Mouse (Mus musculus): ENCODE data around the gene Ppm1l.

The Ppm1l gene

DNA sequence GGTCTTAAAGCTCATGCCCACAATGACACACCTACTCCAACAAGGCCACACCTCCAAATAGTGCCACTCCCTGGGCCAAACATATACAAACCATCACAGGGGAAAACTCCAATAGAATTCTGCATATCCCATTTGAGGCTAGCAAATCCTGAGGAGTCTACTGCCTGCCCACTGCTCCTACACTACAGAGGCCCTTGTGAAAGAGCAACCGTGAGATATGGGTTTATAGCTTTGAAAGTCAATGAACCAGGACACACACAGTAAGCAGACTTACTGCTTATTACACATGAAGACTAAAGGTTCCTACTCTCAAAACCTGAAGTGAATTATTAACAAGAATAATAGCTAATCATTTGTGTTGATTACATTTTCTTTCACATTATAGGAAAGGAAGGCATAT lies 267.1 kb downstream of the Ppm1l start:
- in situ Hi-C loops (cut with MboI; ENCODE audit: low sequenced_read_pairs) = no loop called here

DNA sequence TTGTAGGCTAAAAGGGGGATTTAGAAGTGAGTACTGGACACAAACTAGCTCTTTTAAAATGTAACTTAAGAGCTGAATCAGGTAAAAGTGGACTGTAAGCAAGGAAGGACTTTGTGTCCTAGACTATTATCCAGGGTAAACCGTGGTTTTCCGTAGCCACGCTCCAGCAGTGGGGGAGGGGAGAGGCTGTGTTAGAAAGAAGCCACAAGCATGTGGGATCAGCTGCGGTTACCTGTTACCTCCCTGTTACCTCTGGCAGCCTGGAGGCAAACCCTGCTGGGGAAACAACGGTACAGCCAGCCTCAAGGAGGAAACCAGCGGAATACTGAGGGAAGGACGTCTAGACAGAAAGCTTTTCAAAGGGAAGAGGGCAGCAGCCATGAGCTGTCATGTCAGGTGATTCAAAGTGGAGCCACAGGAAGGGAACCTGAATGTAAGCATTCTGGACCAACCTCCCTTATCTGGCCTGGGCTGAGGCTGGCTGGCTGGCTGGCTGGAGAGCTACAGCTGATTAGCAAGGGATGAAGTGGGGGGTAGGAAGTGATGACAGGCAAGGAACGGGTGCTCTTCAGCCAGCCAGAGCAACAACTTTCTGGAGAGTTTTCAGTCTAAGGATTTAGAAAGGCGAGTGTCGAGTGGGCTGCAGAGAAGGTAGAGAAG lies 271.6 kb downstream of the Ppm1l start:
- in situ Hi-C loops (cut with MboI; ENCODE audit: low sequenced_read_pairs) = no loop called here

DNA sequence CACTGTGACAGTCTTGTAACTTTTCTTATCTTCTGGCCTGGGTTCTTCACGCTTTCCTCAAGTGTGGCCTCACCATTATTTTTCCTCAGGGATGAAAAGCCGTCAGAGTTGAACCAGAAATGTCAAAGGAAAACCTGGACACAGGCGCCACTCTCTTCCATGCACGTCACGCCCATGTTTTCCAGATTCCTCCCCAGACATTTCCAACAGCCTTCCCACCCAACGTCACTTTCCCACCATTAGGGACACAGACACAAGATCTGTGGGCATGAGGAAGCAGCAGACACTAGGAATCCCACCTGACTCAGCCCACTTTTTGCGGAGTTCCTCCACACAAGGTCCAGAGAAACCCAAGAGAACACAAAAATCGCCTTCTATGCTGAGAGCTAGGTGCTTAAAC lies 276.8 kb downstream of the Ppm1l start:
- in situ Hi-C loops (cut with MboI; ENCODE audit: low sequenced_read_pairs) = no loop called here

DNA sequence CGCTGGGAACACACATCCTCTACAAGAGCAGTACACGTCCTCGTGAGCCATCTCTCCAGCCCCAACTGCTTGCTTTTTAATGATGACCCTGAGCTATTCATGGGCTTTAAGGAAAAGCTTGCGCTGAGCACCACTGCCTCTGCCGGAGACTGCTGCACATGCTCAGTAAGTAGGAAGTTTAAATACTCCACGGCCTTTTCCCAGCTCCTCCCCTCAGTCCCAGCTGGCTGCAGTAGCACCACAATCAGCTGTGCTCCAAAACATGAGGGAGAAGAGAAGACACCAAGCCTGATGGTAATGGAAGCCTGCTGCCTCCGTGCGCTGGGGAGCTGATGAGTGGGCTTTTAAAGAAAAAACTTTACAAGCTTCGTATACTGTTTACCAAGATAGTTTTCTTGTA lies 277.4 kb downstream of the Ppm1l start:
- in situ Hi-C loops (cut with MboI; ENCODE audit: low sequenced_read_pairs) = no loop called here

DNA sequence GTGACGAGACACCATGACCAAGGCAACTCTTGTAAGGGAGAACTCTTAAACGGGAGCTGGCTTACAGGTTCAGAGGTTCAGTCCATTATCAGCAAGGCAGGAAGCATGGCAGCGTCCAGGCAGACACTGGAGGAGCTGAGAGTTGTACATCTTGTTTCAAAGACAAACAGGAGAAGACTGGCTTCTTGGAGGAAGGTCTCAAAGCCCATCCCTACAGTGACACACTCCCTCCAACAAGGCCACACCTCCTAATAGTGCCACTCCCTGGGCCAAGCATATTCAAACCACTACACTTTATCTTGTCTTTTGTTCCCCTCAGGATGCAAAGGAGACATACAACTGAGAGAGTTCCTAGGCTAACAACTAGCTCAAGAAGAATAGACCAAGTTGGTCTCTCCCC lies 279.5 kb downstream of the Ppm1l start:
- in situ Hi-C loops (cut with MboI; ENCODE audit: low sequenced_read_pairs) = no loop called here

DNA sequence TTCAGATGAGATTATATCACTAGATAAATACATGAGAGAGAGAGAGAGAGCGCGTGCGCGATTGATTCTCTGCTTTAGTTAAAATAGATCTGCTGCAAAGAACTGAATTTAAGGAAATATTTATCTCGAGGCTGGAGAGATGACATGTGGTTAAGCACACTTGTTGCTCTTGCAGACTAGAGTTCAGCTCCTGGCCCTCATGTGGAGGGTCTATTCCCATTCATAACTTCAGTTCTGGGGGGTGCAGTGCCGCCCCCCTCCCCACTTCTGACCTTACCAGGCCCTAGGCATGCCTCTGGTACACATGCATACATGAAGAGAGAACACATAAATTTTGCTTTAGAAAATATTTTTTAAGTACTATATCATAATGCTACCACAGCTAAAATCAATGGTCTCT lies 280.6 kb downstream of the Ppm1l start:
- in situ Hi-C loops (cut with MboI; ENCODE audit: low sequenced_read_pairs) = no loop called here

DNA sequence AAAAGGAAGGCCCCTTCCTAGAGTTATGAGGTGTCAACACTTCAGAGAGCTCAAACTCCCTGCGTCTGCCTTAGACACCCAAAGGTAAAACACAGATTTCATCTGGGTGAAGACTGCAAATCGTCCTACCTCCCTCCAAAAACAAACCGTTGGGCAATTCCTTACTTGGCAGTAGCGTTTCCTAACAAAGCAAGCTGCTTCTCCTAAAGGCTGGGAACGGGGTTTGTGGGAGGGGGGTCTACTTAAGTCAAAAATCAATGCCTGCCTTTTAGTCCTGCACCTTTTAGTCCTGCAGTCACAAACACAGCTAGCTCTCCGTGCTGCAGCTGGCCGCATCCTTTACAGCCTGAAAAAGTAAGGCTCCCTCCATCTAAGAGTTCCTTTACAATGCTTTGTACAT lies 281.2 kb downstream of the Ppm1l start:
- in situ Hi-C loops (cut with MboI; ENCODE audit: low sequenced_read_pairs) = no loop called here

DNA sequence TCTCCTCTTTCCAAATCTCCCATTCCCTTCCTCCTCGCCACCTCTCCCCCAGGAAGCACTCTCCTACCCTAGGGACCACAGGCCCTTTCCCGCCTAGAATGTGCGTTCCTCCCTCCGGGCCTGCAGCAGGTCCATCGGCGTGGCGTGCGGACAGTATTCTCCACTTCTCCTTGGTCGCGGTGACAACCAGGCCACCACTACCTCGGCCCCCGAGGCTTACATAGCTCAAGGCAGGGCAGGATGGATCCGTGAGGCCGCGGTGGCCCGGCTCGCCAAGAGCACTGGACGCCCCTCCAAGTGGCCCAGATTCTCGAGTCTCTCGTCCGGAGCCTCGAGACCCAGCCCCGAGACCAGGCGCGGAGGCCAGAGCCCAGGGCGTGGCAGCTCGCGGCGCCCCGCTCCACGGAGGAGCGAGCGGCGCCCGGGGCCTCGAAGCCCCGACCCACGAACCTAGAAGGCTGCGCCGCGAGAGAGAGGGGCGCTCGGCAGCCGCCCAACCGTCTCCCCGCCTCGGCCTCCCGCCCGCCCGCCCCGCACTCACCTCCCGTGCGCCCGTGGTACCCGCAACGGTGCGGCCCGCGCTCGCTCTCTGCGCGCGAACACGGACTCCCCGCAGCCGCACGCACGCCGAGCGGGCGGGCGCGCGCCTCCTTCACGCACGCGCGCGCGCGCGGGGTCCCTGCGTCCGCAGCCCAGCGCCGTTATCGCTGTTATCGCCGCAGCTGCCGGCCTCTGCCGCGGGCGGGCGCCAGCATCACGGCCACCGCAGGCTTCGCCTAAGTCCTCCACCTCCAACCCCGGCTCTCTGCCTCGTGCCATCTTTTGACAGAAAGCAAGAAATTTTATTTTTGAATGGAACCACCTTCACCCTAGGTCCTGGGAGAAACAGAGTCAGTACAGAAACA lies 281.9 kb downstream of the Ppm1l start, which contains the start of gene B3galnt1:
TSS of gene B3galnt1 (minus strand) at position 700 of the 905 bp plus-strand sequence.
- in situ Hi-C loops (cut with MboI; ENCODE audit: low sequenced_read_pairs) = no loop called here

DNA sequence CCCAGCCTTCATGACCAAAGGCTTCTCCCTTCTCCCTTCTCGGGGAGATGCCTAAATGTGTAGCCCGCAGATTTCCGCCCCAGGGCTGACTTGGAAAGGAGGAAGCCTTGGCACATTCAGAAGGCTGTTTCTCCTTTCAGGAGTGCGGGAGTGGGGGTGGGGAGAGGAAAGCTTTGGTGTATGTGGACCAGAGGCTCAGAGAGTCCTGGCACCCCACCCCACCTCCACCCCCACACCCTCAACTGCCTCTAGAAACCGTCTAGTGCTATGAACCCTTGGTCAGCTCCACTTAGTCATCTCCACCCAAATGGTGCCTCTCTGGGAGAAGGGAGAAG lies 282.5 kb downstream of the Ppm1l start:
- in situ Hi-C loops (cut with MboI; ENCODE audit: low sequenced_read_pairs) = no loop called here

DNA sequence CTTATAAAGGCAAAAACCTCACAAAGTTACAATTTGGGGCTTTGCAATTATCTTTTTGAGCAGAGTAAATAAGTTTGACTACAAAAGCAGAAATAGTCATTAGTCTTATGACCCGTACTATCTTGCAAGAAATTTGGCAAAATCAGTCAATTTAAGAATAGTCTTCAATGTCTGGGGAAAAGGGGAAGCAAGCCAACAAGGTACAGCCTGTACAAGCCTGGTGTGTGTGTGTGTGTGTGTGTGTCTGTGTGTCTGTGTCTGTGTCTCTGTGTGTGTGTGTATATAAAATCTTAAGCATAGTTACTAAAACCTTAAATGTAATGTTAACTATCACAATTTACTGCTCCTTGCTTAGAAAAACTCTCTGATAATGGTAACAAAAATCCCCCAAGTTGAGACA lies 290.3 kb downstream of the Ppm1l start:
- in situ Hi-C loops (cut with MboI; ENCODE audit: low sequenced_read_pairs) = no loop called here

DNA sequence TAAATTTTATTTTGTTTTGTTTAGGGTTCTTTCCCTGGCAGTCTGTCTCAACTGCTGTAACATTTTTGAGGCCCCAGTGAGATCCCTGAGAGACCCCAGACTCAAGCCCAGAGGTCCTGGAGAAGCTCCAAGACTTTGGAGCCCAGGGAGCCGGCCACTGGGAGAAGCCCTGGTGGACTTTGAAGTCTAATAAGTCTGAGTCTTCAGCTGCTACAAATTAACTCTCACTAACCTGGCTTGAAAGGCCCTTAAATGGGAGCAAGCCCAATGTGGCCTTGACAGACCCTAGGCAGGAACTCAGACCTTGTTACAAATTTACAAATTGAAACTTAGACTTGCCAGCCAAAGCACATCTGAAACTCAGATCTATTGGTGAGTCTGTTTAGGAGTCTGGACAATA lies 290.8 kb downstream of the Ppm1l start:
- in situ Hi-C loops (cut with MboI; ENCODE audit: low sequenced_read_pairs) = no loop called here

DNA sequence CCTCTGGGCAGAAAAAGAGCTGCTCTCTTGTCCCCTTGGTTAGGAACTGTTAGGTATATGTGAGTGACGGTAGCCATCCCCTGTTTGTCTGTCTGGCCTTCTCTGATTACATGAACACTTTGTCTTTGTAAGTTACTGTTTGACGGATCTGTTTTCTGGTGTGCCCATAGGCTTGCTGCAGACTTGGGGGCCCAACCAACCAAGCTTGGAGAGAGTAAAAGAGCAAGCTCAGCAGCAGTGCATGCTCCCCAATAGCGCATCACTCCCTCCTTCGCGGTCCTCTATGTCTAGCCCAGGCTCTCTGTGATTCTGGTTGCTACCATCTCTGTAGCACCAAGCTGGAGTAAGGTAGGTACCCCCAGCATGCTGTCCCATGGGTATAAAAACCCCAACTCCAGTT lies 291.2 kb downstream of the Ppm1l start:
- in situ Hi-C loops (cut with MboI; ENCODE audit: low sequenced_read_pairs) = no loop called here
